Comparison of ENCODE assay signal across 8 mouse cellular contexts in the genomic region with DNA sequence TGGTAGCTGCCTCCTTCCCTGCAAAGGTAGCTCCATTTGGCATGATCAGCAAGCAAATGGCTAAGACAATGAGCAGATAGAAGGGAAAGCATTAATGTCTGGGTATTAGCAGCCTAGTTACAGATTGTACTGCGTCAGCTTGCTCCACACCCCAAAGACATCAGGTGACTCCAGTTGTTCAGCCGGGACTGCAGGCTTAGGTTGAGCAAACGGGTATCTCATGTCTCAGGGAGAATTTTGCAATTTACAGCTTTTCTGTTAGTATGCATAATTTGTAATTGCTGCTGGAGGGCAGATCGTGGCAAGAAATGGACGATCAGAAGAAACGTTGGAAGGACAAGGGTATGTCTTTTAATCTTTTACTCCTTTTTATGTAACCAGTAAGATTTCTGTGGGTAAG. TPM values are rescaled to one million over a fixed set of nuclear protein-coding genes. Genes with fewer than 3 reads are reported as not detected.
DNase-seq lines count a peak whose midpoint lies in the region.

No protein-coding gene starts in this region.

- intact Hi-C loops in gastrocnemius, postnatal 14 days (cut with DNase I; ENCODE audit: low total_unique reads), result no loop called here

- peak; percentile 9 for DNase-seq in gastrocnemius, postnatal 14 days
- no peak for DNase-seq in gastrocnemius, postnatal 4 days (ENCODE audit: low spot score in 2 of 2)
- peak; percentile 26 to 28 for DNase-seq in urinary bladder, postnatal 36 days (ENCODE audit: low spot score in 2 of 2)
- DNase-seq in urinary bladder, postnatal 4 days (ENCODE audit: low spot score in 2 of 2), result no peak
- peak; percentile 50 to 59 for DNase-seq in kidney, postnatal 36 days
- DNase-seq in right cerebral cortex, adult 2 months (ENCODE audit: low spot score in 2 of 2), result peak; percentile 48 to 57
- no peak for DNase-seq in embryo, embryonic 10 days (ENCODE audit: low spot score)
- no peak for DNase-seq in spleen, adult 18-20 months

RNA-seq across cellular contexts. Expression of a gene that starts 25.8 kb away (rescaled TPM):
- 100 to 1,000 TPM; 923 to 949 TPM for total RNA-seq in gastrocnemius, postnatal 14 days (2021)
- 100 to 1,000 TPM; 699 to 725 TPM for total RNA-seq in gastrocnemius, postnatal 4 days (2021)

Comparison
In these comparisons a context has a peak if more than half of its experiments do, and no peak if none do; other contexts are left out.
1. DNase-seq: peak in gastrocnemius, postnatal 14 days (single experiment), urinary bladder, postnatal 36 days (2 of 2), kidney, postnatal 36 days (2 of 2) and right cerebral cortex, adult 2 months (2 of 2); none in gastrocnemius, postnatal 4 days (0 of 2), urinary bladder, postnatal 4 days (0 of 2), embryo, embryonic 10 days (single experiment) and spleen, adult 18-20 months (0 of 2).